Mouse (Mus musculus) T-helper 1 cell (primary cell): ENCODE data around the gene Mreg.

Experiments used
- in situ Hi-C: fragments of 300-600 bp; cut with MboI, MseI; formaldehyde crosslinking; loops from one replicate; pipeline ENCODE4 v1.15.1; 2025; ENCODE audit warnings: high pct_unique_total_duplicates

The Mreg gene

GRCm38 (mm10) chr1:72136101-72136500 lies 76.0 kb downstream of the Mreg start:
- in situ Hi-C loops = loop anchor here (25.0 kb wide), 1 partner anchor 1124 kb away; no protein-coding TSS in a partner anchor

DNA sequence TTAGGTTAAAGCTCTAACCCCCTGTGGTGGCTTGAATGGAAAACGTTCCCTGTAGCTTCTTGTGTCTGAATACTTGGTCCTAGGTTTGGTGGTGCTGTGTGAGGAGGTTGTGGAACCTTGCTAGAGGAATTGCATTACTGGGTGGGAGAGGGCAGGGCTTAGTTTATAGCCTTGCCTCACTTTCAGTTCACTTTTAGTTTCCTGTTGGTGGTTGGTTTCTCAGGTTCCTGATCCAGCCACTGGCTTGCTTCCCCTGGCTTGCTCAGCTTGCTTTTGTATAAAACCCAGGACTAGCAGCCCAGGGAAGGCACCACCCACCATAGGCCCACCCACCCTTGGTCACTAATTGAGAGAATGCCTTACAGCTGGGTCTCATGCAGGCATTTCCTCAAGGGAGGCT lies 77.6 kb downstream of the Mreg start:
- in situ Hi-C loops = loop anchor here (25.0 kb wide), 1 partner anchor 1122 kb away; no protein-coding TSS in a partner anchor

GRCm38 (mm10) chr1:72123434-72124297 lies 88.4 kb downstream of the Mreg start:
- in situ Hi-C loops = loop anchor here (5.0 to 25.0 kb wide), 2 partner anchors 831 to 1861 kb away; no protein-coding TSS in a partner anchor

DNA sequence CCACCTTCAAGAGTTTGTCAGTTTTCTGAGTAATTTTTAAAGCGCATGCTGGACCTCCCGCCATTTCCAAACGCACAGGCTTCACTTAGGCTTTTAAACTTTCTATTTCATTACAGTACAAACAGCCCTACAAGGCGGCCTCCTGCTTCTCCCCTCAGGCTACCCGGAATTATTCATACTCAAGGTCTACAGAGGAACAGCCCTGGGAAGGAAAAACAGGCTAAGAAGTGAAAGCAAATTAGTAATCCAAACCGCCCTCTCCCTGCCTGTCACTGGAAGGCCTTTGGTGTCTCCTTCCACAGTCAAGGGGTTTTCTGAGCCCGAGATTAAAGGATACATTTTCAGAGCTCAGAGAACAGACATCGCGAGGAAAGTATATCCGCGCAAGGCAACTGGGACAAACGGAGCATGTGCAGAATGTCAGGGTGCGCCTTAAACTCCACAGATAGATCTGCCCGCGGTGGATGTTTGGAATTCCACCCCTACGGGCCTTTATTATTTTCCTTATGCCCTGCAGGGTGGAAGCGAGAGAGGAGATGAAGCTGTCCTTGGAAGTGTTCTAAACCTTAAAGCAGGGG lies 90.4 kb downstream of the Mreg start:
- in situ Hi-C loops = loop anchor here (5.0 to 25.0 kb wide), 2 partner anchors 829 to 1859 kb away; no protein-coding TSS in a partner anchor

DNA sequence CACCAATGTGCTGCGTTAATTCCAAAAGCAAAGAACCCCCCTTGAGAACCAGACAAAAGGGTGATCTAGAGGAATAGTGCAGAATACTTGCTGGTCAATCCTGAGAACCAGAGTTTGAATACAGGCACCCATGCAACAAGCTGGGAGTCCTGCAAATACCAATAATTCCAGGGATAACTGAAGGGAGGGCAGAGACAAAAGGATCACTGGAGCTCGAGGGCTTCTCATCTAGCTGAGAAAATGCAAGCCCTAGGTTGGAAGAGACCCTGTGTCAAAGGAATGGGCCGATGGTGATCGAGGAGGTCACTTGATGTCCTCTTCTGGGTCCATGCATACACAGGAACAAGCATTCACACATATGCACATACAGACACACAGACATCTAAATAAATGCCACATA lies 92.1 kb downstream of the Mreg start:
- in situ Hi-C loops = loop anchor here (5.0 to 25.0 kb wide), 2 partner anchors 828 to 1858 kb away; no protein-coding TSS in a partner anchor

DNA sequence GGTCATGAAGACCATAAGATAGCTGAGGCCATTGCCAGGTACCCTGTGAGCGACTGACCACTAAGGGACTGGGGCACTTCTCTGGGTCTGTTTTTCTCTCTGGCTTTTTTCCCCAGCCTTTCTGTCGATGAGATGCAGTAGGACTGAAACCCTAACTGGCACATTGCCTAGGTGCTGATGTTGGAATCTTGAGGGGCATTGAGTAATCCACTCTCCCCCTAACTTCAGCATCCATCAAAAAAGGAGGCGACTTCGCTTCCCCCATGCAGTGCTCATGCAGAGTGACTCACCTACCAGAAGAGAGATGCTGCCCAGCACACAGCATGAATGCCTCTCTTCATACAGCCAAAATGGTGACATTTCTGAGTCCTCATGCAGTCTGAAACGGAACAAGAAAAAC lies 97.9 kb downstream of the Mreg start:
- in situ Hi-C loops = loop anchor here (25.0 kb wide), 1 partner anchor 1852 kb away; no protein-coding TSS in a partner anchor
